Mouse (Mus musculus) hindbrain, embryonic 15.5 days (tissue): ENCODE data around the gene Eif2b1. TPM values are rescaled to one million over a fixed set of nuclear protein-coding genes. Genes with fewer than 3 reads are reported as not detected.

ENCODE experiments used
- ATAC-seq: fragments of 200-750 bp; cut with Nextera tagmentation; 2 replicates; pipeline ENCODE4 v1.8.0; 2017; ENCODE audit warnings: low read depth, moderate number of reproducible peaks, moderate TSS enrichment; ENCODE audit not compliant: low FRiP score
- H3K27ac ChIP-seq: fragments of 300-500 bp; sonication (generic); replicated peaks from 2 replicates; pipeline ENCODE4 v1.5.1; 2015; ENCODE audit warnings: mild to moderate bottlenecking, inconsistent platforms
- H3K27me3 ChIP-seq: fragments of 300-500 bp; sonication (generic); 2 replicates; pipeline ENCODE4 v1.6.1; 2015; ENCODE audit warnings: control low read depth, inconsistent platforms
- H3K36me3 ChIP-seq: fragments of 300-500 bp; sonication (generic); 2 replicates; pipeline ENCODE4 v1.6.1; 2015; ENCODE audit warnings: control low read depth, inconsistent platforms
- H3K4me1 ChIP-seq: fragments of 300-500 bp; sonication (generic); replicated peaks from 2 replicates; pipeline ENCODE4 v1.6.1; 2015; ENCODE audit warnings: control low read depth, inconsistent platforms
- H3K4me2 ChIP-seq: fragments of 300-500 bp; sonication (generic); 2 replicates; pipeline ENCODE4 v1.6.1; 2015; ENCODE audit warnings: moderate library complexity, mild to moderate bottlenecking, inconsistent platforms
- H3K4me3 ChIP-seq: fragments of 300-500 bp; sonication (generic); 2 replicates; pipeline ENCODE4 v1.5.1; 2015; ENCODE audit warnings: mild to moderate bottlenecking, inconsistent platforms
- H3K9ac ChIP-seq: fragments of 300-500 bp; sonication (generic); 2 replicates; pipeline ENCODE4 v1.6.1; 2015; ENCODE audit warnings: inconsistent platforms
- H3K9me3 ChIP-seq: fragments of 300-500 bp; sonication (generic); 2 replicates; pipeline ENCODE4 v1.6.1; 2016; ENCODE audit warnings: control low read depth, inconsistent platforms
- WGBS: fragments of 180-500 bp; shearing (Covaris S2); methylation state at CpG from one replicate; pipeline ENCODE4 v1.1.7; 2015; 5-methylcytosine and 5-hydroxymethylcytosine counted together
- polyA plus RNA-seq: library from polyadenylated mRNA; unstranded; fragments of >200 nt; fragmentation: Nextera tagmentation; extraction: Ambion mirVana; gene quantifications from 2 replicates; pipeline ENCODE4 v1.2.1, GENCODE M21; 2015

The Eif2b1 gene
- polyA plus RNA-seq, 1 experiment from 2014 or later: 60.0 TPM

DNA sequence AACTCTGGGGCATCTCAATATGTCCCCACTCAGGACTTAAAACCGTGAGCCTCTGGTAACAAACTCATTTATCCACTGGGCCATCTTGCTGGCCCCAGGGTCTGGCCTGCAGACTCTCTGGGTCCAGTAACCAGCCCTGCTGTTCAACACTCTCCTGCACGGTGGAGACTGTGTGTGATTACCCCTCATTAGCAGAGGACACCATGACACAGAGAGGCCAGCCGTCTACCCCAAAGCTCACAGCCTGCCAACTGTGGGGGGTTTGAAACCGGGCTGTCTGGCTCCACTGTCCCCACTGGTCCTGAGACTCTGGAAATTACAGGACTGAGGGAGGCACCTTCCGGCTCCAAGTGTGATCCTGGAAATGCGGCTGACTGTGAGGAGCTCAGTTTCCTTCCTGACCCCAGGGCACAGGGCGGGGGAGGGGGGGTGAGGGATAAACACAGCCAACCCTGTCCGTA, 49.7 kb downstream of the Eif2b1 start:
- Histone ChIP-seq H3K27ac (peak overlapping the region; percentile 40; the same call in 1 of the 2 replicates), H3K27me3 (no peaks in the 10 kb centered on the region), H3K4me3 (peak overlapping the region; percentile 70), H3K4me1 (peaks cover 37% of the 10 kb centered on the region), H3K36me3 (no peaks in the 10 kb centered on the region), H3K9me3 (no peaks in the 10 kb centered on the region), H3K4me2 (peak overlapping the region; percentile 67), H3K9ac (peak overlapping the region; percentile 23)
- WGBS: 33% methylated on average over 8 of the region's 8 CpGs
- ATAC-seq: no peak

DNA sequence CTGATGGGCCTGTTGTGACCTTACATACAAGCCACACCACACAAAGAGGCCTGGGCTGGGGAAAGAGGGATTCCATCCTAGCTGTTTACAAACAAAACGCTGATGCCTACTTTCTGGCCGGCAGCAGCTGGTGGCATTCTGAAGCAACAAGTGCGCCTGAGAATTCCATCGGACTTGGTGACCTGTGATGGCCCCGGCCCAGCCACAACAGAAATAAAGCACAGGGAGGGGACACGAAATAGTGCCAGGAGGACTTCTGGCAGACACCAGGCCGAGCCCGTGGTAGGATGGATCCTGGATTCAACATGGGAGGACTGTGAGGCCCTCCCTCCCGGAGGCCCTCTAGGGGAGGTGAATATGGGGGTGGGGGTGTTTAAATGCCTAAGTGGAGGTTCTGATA, 50.1 kb downstream of the Eif2b1 start:
- no peaks in the 10 kb centered on the region for H3K9me3 ChIP-seq
- H3K36me3 ChIP-seq: no peaks in the 10 kb centered on the region
- peak overlapping the region; percentile 23 for H3K9ac ChIP-seq
- no peak for ATAC-seq
- peak overlapping the region; percentile 67 for H3K4me2 ChIP-seq
- 32% methylated on average over 9 of the region's 9 CpGs for WGBS
- peaks cover 37% of the 10 kb centered on the region for H3K4me1 ChIP-seq
- H3K27ac ChIP-seq: peak overlapping the region; percentile 40; the same call in 1 of the 2 replicates
- no peaks in the 10 kb centered on the region for H3K27me3 ChIP-seq
- peak overlapping the region; percentile 70; the same call in 1 of the 2 replicates for H3K4me3 ChIP-seq

DNA sequence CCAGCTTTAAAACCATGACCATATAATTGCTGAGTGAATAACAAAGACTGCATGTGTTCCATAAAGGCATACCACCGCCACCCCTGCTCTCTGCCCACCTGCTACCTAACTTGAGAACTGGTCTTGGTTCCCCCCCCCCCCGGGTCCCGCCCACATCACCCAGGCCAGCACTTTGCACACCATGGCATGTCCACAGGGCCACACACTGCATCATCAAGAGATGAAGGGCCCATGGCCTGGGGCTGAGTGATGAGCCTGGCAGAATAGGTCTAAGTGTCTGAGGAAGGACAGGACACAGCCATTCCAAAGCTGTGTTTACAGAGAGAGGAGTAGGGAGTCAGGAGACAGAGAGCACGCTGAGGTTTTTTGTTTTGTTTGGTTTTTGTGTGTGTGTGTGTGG, 50.6 kb downstream of the Eif2b1 start:
- H3K4me3 ChIP-seq: 0 out of 2 replicates have a peak overlapping the region, but pooled peaks have one; percentile 70
- no peaks in the 10 kb centered on the region for H3K27me3 ChIP-seq

DNA sequence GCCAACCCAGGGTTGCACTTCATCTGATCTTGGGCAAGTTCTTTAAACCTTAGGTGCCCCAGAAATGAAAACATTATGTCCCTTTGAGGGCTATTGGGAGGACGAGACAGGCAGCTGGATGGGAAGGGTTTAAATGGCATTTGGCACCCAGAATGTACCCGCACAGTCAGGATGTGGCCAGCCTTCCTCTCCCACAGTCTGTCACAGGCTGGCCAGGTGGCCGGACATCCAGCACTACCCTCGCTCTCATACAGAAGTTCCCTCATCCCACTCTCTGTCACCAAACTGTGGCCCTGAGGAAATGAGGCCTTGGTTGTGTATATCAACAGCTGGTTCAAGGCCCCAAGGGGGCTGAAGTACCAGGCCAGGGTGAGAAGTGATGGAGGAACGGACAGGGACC, 54.0 kb downstream of the Eif2b1 start:
- no peak for ATAC-seq

More for the DNA sequence above, 50.6 kb downstream of the Eif2b1 start:
- H3K9ac ChIP-seq: 0 out of 2 replicates have a peak overlapping the region, but pooled peaks have one; percentile 23
- ATAC-seq: no peak
- 68% methylated on average over 4 of the region's 4 CpGs for WGBS
- H3K36me3 ChIP-seq: no peaks in the 10 kb centered on the region
- H3K9me3 ChIP-seq: no peaks in the 10 kb centered on the region
- H3K4me1 ChIP-seq: peaks cover 37% of the 10 kb centered on the region
- H3K27ac ChIP-seq: 0 out of 2 replicates have a peak overlapping the region, but pooled peaks have one; percentile 9
- H3K4me2 ChIP-seq: peak overlapping the region; percentile 67

DNA sequence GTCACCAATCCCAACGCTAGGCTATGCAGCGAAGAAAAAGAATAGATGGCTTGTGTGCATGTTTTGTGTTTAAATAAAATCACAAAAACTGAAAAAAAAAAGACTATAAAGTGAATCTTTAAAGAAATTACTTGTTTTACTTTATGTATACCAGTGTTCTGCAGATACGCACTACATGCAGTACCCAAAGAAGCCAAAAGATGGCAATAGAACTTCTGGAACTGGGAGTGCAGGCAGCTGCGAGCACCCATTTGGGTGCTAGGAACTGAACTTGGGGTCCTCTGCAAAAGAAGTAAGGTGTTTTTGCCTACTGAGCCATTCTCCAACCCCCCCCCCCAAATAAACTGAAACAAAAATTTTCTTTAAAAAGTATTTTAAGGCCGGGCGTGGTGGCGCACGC, 55.9 kb downstream of the Eif2b1 start:
- H3K9ac ChIP-seq: no peak overlapping the region
- 95% methylated on average over 8 of the region's 8 CpGs for WGBS
- H3K4me3 ChIP-seq: no peak overlapping the region
- no peak for ATAC-seq
- no peaks in the 10 kb centered on the region for H3K27me3 ChIP-seq
- no peak overlapping the region for H3K27ac ChIP-seq
- peaks cover under 1% of the 10 kb centered on the region for H3K4me1 ChIP-seq
- no peaks in the 10 kb centered on the region for H3K36me3 ChIP-seq
- H3K4me2 ChIP-seq: no peak overlapping the region
- no peaks in the 10 kb centered on the region for H3K9me3 ChIP-seq

More for the DNA sequence above, 54.0 kb downstream of the Eif2b1 start:
- Histone ChIP-seq H3K4me3 (no peak overlapping the region), H3K27me3 (no peaks in the 10 kb centered on the region), H3K4me1 (peaks cover 20% of the 10 kb centered on the region), H3K4me2 (no peak overlapping the region), H3K36me3 (no peaks in the 10 kb centered on the region), H3K9ac (no peak overlapping the region), H3K27ac (no peak overlapping the region), H3K9me3 (no peaks in the 10 kb centered on the region)
- 89% methylated on average over 5 of the region's 5 CpGs for WGBS

DNA sequence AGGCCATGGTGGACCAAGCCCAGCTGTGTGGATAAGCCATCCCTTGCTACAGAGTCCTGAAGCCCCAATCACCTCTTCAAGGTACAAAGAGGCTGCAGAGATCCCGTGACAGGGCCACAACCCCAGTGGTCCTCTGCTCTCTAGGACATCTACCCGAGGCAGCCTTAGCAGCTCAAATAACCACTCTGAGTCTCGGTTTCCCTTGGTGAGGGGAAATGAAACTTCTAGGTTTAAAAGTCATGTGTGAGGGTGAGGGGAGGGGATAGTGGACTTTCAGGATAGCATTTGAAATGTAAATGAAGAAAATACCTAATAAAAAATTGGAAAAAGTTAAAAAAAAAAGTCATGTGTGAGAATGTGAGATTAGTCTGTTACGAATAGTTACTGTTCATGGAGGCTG, 57.3 kb downstream of the Eif2b1 start:
- ATAC-seq: no peak
- Histone ChIP-seq H3K36me3 (no peaks in the 10 kb centered on the region), H3K9ac (no peak overlapping the region), H3K4me2 (no peak overlapping the region), H3K4me1 (no peaks in the 10 kb centered on the region), H3K27me3 (no peaks in the 10 kb centered on the region), H3K4me3 (no peak overlapping the region), H3K27ac (no peak overlapping the region), H3K9me3 (no peaks in the 10 kb centered on the region)
- WGBS: 90% methylated on average over 4 of the region's 4 CpGs

Other genes starting within 250 kb of the Eif2b1 start
- 144 and 145 TPM in 2 replicates for gene Cdk2ap1, start 216.0 kb downstream of the Eif2b1 start, polyA plus RNA-seq
- gene Sbno1, start 153.1 kb downstream of the Eif2b1 start, polyA plus RNA-seq: 84.9 and 93.0 TPM in 2 replicates
- 42.0 and 49.3 TPM in 2 replicates for gene Kmt5a, start 139.2 kb downstream of the Eif2b1 start, polyA plus RNA-seq
- 28.8 and 29.1 TPM in 2 replicates for gene Rilpl2, start 100.8 kb downstream of the Eif2b1 start, polyA plus RNA-seq
- 20.3 and 22.1 TPM in 2 replicates for gene Snrnp35, start 96.0 kb downstream of the Eif2b1 start, polyA plus RNA-seq
- gene Rilpl1, start 47.7 kb downstream of the Eif2b1 start, polyA plus RNA-seq: 14.7 and 15.6 TPM in 2 replicates
- 335 and 341 TPM in 2 replicates for gene Tmed2, start 38.4 kb downstream of the Eif2b1 start, polyA plus RNA-seq
- gene Ddx55, start 26.3 kb downstream of the Eif2b1 start, polyA plus RNA-seq: 24.8 and 25.1 TPM in 2 replicates
- 43.8 and 45.3 TPM in 2 replicates for gene Gtf2h3, start within 50 bp of the Eif2b1 start, polyA plus RNA-seq
- gene Atp6v0a2, start 49.4 kb upstream of the Eif2b1 start, polyA plus RNA-seq: 34.5 and 37.8 TPM in 2 replicates
- gene Dnah10, start 146.0 kb upstream of the Eif2b1 start, polyA plus RNA-seq: 0.14 and 0.18 TPM in 2 replicates